Mouse (Mus musculus): ENCODE data around the gene Slc9a3r2.

DNA sequence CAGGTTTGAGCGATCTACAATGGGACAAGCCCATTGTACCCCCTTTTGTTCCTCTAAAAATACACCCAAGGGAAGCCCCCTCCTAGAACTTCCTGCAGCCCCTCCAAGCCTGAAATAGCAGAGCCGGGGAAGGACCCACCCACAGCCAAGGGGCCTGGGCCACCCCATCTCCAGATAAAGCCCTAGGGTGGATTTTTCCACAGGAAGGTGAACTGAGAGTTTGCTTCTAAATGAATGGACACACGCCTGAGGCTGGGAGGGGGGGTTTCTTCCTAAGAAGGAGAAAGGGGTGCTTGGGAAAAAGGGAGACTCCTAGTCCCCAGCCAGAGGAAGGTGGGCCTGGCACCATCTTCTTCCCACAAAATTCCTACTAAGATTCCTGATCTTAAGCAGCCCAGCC is 4.2 kb downstream of the Slc9a3r2 start:
- no peak for TF ChIP-seq MAX (IDR thresholded peaks at IDR 0.05; ENCODE audit: low read depth)
- TF ChIP-seq USF1 (IDR thresholded peaks at IDR 0.05; ENCODE audit: low read depth), result no peak
- TF ChIP-seq POLR2A (IDR thresholded peaks at IDR 0.05; ENCODE audit: insufficient read length, low read depth), result no peak
- no peak for TF ChIP-seq CEBPB (IDR thresholded peaks at IDR 0.05; ENCODE audit: insufficient read depth, poor library complexity, severe bottlenecking)
- no peak for TF ChIP-seq E2F4 (IDR thresholded peaks at IDR 0.05; ENCODE audit: insufficient read depth)
- TF ChIP-seq REST (IDR thresholded peaks at IDR 0.05; ENCODE audit: insufficient read depth, insufficient read length), result no peak
- TF ChIP-seq MYOD1 (IDR thresholded peaks at IDR 0.05; ENCODE audit: control insufficient read depth in 1 of 3, insufficient read length in 2 of 3, low read depth in 2 of 3), result no peak
- no peak for TF ChIP-seq MYOG (IDR thresholded peaks at IDR 0.05; ENCODE audit: control insufficient read depth in 1 of 3, insufficient read depth in 1 of 3, insufficient read length in 2 of 3, low read depth in 2 of 3)
- TF ChIP-seq POLR2AphosphoS2 (IDR thresholded peaks at IDR 0.05; ENCODE audit: insufficient read length, low read depth), result no peak
- no peak for TF ChIP-seq TCF12 (IDR thresholded peaks at IDR 0.05; ENCODE audit: insufficient read depth, poor library complexity, severe bottlenecking)
- no peak for TF ChIP-seq TCF3 (IDR thresholded peaks at IDR 0.05; ENCODE audit: insufficient read length, low read depth)

Data from myocyte (in vitro differentiated cells).